In the genomic region with DNA sequence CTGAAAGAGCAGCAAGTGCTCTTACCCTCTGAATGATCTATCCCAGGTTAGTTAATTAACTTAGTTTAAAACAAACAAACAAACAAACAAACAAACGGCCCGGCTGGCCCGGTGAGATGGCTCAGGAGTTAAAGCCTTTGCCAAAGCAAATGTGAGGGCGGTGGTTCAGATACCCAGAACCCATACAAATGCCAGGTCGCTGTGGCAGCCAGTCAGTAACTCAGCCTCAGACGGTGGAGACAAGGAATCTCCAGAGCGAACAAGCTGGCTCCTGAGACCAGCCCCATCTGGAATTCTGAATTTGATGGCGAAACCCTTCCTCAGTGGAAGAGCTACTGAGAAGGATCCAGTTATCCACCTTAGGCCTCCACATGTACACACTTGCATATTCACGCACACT, we compare ENCODE assay signal across 22 mouse cellular contexts.
"Had no signal": no experiment of that assay in that cellular context is flagged by ENCODE, and none has a peak within 500 bp of the region (broad histone marks: within the 10 kb centered on the region; RNA-seq: fewer than 3 reads in every experiment).

No protein-coding gene starts in this region.

- ATAC-seq: liver, embryonic 12.5 days; midbrain, embryonic 13.5 days had no signal

- H3K9me3 ChIP-seq: limb, embryonic 10.5 days; limb, embryonic 13.5 days; liver, embryonic 12.5 days; liver, embryonic 15.5 days; lung, embryonic 15.5 days; midbrain, embryonic 10.5 days; midbrain, embryonic 13.5 days; neural tube, embryonic 13.5 days; stomach, embryonic 15.5 days had no signal

- H3K36me3 ChIP-seq: limb, embryonic 10.5 days; limb, embryonic 13.5 days; liver, embryonic 12.5 days; liver, embryonic 15.5 days; lung, embryonic 15.5 days; midbrain, embryonic 10.5 days; midbrain, embryonic 13.5 days; neural tube, embryonic 13.5 days; stomach, embryonic 15.5 days had no signal

- H3K4me1 ChIP-seq: limb, embryonic 10.5 days; limb, embryonic 13.5 days; liver, embryonic 12.5 days; liver, embryonic 15.5 days; lung, embryonic 15.5 days; megakaryocyte, embryonic 14.5 days; stomach, embryonic 15.5 days had no signal

- H3K9ac ChIP-seq: limb, embryonic 13.5 days; liver, embryonic 12.5 days; liver, embryonic 15.5 days; lung, embryonic 15.5 days; midbrain, embryonic 13.5 days; stomach, embryonic 15.5 days had no signal

- H3K4me2 ChIP-seq: limb, embryonic 13.5 days; liver, embryonic 12.5 days; liver, embryonic 15.5 days; lung, embryonic 15.5 days; midbrain, embryonic 13.5 days; neural tube, embryonic 13.5 days; stomach, embryonic 15.5 days had no signal

- H3K4me3 ChIP-seq: limb, embryonic 10.5 days; limb, embryonic 13.5 days; liver, embryonic 12.5 days; liver, embryonic 15.5 days; lung, embryonic 15.5 days; megakaryocyte, embryonic 14.5 days; midbrain, embryonic 10.5 days; midbrain, embryonic 13.5 days; myocyte; neural tube, embryonic 13.5 days; stomach, embryonic 15.5 days had no signal

- H3K27me3 ChIP-seq: limb, embryonic 13.5 days; liver, embryonic 12.5 days; liver, embryonic 15.5 days; lung, embryonic 15.5 days; midbrain, embryonic 13.5 days; neural tube, embryonic 13.5 days; stomach, embryonic 15.5 days had no signal

- DNase-seq: kidney, adult 9 months; kidney, postnatal 36 days; layer of hippocampus, postnatal 36 days; liver; lung, adult 18-20 months; lung, postnatal 10 days; lung, postnatal 36 days; right cerebral cortex, postnatal 25 days; spleen, adult 18-20 months; thymus, postnatal 36 days had no signal

- H3K27ac ChIP-seq: kidney, postnatal 0 days; limb, embryonic 10.5 days; limb, embryonic 13.5 days; liver, embryonic 12.5 days; liver, embryonic 15.5 days; lung, embryonic 15.5 days; midbrain, embryonic 10.5 days; stomach, embryonic 15.5 days had no signal
